Mouse (Mus musculus): ENCODE measurements at regions not wholly inside any gene's neighbourhood (a gene's known extent, or its start where the extent isn't known, plus 50 kb on each side); places are given as distances from the start of the nearest gene placed in this dataset.

GRCm38 (mm10) chr12:39952854-39953253, 85.0 kb downstream of the Arl4a start:
- DNase-seq (ENCODE audit: low read depth), result no peak
- TF ChIP-seq POLR2A (IDR thresholded peaks at IDR 0.05; ENCODE audit: borderline replicate concordance, extremely low read depth, insufficient read depth, insufficient read length, poor library complexity, severe bottlenecking) (no peak), CTCF (IDR thresholded peaks at IDR 0.05; ENCODE audit: borderline replicate concordance, extremely low read depth, insufficient read depth, insufficient read length) (no peak)

- TF ChIP-seq POLR2A (IDR thresholded peaks at IDR 0.05; ENCODE audit: borderline replicate concordance, extremely low read depth, insufficient read depth, insufficient read length, poor library complexity, severe bottlenecking) (no peak), CTCF (IDR thresholded peaks at IDR 0.05; ENCODE audit: borderline replicate concordance, extremely low read depth, insufficient read depth, insufficient read length) (no peak)
- peak; percentile 12 for DNase-seq (ENCODE audit: low read depth)
Observed at GRCm38 (mm10) chr12:39951911-39952310, 85.9 kb downstream of the Arl4a start.

GRCm38 (mm10) chr12:39950270-39950801, 87.5 kb downstream of the Arl4a start:
- no peak for DNase-seq (ENCODE audit: low read depth)
- no peak for TF ChIP-seq CTCF (IDR thresholded peaks at IDR 0.05; ENCODE audit: borderline replicate concordance, extremely low read depth, insufficient read depth, insufficient read length)
- no peak for TF ChIP-seq POLR2A (IDR thresholded peaks at IDR 0.05; ENCODE audit: borderline replicate concordance, extremely low read depth, insufficient read depth, insufficient read length, poor library complexity, severe bottlenecking)

GRCm38 (mm10) chr12:39942910-39943309, 94.9 kb downstream of the Arl4a start:
- peak; percentile 57 for DNase-seq (ENCODE audit: low read depth)
- no peak for TF ChIP-seq POLR2A (IDR thresholded peaks at IDR 0.05; ENCODE audit: borderline replicate concordance, extremely low read depth, insufficient read depth, insufficient read length, poor library complexity, severe bottlenecking)
- no peak for TF ChIP-seq CTCF (IDR thresholded peaks at IDR 0.05; ENCODE audit: borderline replicate concordance, extremely low read depth, insufficient read depth, insufficient read length)

GRCm38 (mm10) chr12:39941162-39941561, 96.7 kb downstream of the Arl4a start:
- TF ChIP-seq CTCF (IDR thresholded peaks at IDR 0.05; ENCODE audit: borderline replicate concordance, extremely low read depth, insufficient read depth, insufficient read length), result no peak
- no peak for TF ChIP-seq POLR2A (IDR thresholded peaks at IDR 0.05; ENCODE audit: borderline replicate concordance, extremely low read depth, insufficient read depth, insufficient read length, poor library complexity, severe bottlenecking)
- DNase-seq (ENCODE audit: low read depth), result no peak

GRCm38 (mm10) chr12:39939017-39939416, 98.8 kb downstream of the Arl4a start:
- DNase-seq (ENCODE audit: low read depth), result no peak
- TF ChIP-seq POLR2A (IDR thresholded peaks at IDR 0.05; ENCODE audit: borderline replicate concordance, extremely low read depth, insufficient read depth, insufficient read length, poor library complexity, severe bottlenecking) (no peak), CTCF (IDR thresholded peaks at IDR 0.05; ENCODE audit: borderline replicate concordance, extremely low read depth, insufficient read depth, insufficient read length) (no peak)

- DNase-seq (ENCODE audit: low read depth), result no peak
- TF ChIP-seq CTCF (IDR thresholded peaks at IDR 0.05; ENCODE audit: borderline replicate concordance, extremely low read depth, insufficient read depth, insufficient read length), result no peak
- no peak for TF ChIP-seq POLR2A (IDR thresholded peaks at IDR 0.05; ENCODE audit: borderline replicate concordance, extremely low read depth, insufficient read depth, insufficient read length, poor library complexity, severe bottlenecking)
Observed at GRCm38 (mm10) chr12:39938211-39938610, 99.6 kb downstream of the Arl4a start.

- DNase-seq (ENCODE audit: low read depth), result peak; percentile 51
- TF ChIP-seq CTCF (IDR thresholded peaks at IDR 0.05; ENCODE audit: borderline replicate concordance, extremely low read depth, insufficient read depth, insufficient read length), result no peak
Observed at GRCm38 (mm10) chr12:39936331-39936730, 101.5 kb downstream of the Arl4a start.

- no peak for DNase-seq (ENCODE audit: low read depth)
- no peak for TF ChIP-seq CTCF (IDR thresholded peaks at IDR 0.05; ENCODE audit: borderline replicate concordance, extremely low read depth, insufficient read depth, insufficient read length)
- TF ChIP-seq POLR2A (IDR thresholded peaks at IDR 0.05; ENCODE audit: borderline replicate concordance, extremely low read depth, insufficient read depth, insufficient read length, poor library complexity, severe bottlenecking), result no peak
Observed at GRCm38 (mm10) chr12:39935775-39936174, 102.0 kb downstream of the Arl4a start.

- no peak for DNase-seq (ENCODE audit: low read depth)
- no peak for TF ChIP-seq POLR2A (IDR thresholded peaks at IDR 0.05; ENCODE audit: borderline replicate concordance, extremely low read depth, insufficient read depth, insufficient read length, poor library complexity, severe bottlenecking)
- no peak for TF ChIP-seq CTCF (IDR thresholded peaks at IDR 0.05; ENCODE audit: borderline replicate concordance, extremely low read depth, insufficient read depth, insufficient read length)
Observed at GRCm38 (mm10) chr12:39934877-39935276, 102.9 kb downstream of the Arl4a start.

GRCm38 (mm10) chr12:39931251-39931650, 106.6 kb downstream of the Arl4a start:
- DNase-seq (ENCODE audit: low read depth), result no peak
- TF ChIP-seq CTCF (IDR thresholded peaks at IDR 0.05; ENCODE audit: borderline replicate concordance, extremely low read depth, insufficient read depth, insufficient read length) (no peak), POLR2A (IDR thresholded peaks at IDR 0.05; ENCODE audit: borderline replicate concordance, extremely low read depth, insufficient read depth, insufficient read length, poor library complexity, severe bottlenecking) (no peak)

- TF ChIP-seq CTCF (IDR thresholded peaks at IDR 0.05; ENCODE audit: borderline replicate concordance, extremely low read depth, insufficient read depth, insufficient read length), result no peak
Observed at GRCm38 (mm10) chr12:39927902-39928301, 109.9 kb downstream of the Arl4a start.

GRCm38 (mm10) chr12:39927014-39927413, 110.8 kb downstream of the Arl4a start:
- no peak for TF ChIP-seq POLR2A (IDR thresholded peaks at IDR 0.05; ENCODE audit: borderline replicate concordance, extremely low read depth, insufficient read depth, insufficient read length, poor library complexity, severe bottlenecking)
- no peak for TF ChIP-seq CTCF (IDR thresholded peaks at IDR 0.05; ENCODE audit: borderline replicate concordance, extremely low read depth, insufficient read depth, insufficient read length)
- no peak for DNase-seq (ENCODE audit: low read depth)

More at GRCm38 (mm10) chr12:39927902-39928301, 109.9 kb downstream of the Arl4a start:
- no peak for DNase-seq (ENCODE audit: low read depth)

Measured in brain, embryonic 14.5 days (tissue).